Mouse (Mus musculus): ENCODE data around the gene Rasgef1a.

- TF ChIP-seq GATA1 (IDR thresholded peaks at IDR 0.05; ENCODE audit: borderline replicate concordance, low read length) (no peak), FLI1 (IDR thresholded peaks at IDR 0.05; ENCODE audit: low read length) (no peak)
Observed at GRCm38 (mm10) chr6:118130022-118130421, 118.8 kb downstream of the Rasgef1a start.
